Mouse (Mus musculus) kidney, postnatal 0 days (tissue): ENCODE measurements around the gene Mrpl37. TPM values are rescaled to one million over a fixed set of nuclear protein-coding genes. Genes with fewer than 3 reads are reported as not detected.
A peak's percentile ranks its signal among the peaks of the same experiment; 100 is the strongest.

ENCODE experiments used
- ATAC-seq: fragments of 200-750 bp; cut with Nextera tagmentation; replicated peaks from 2 replicates; pipeline ENCODE4 v1.8.0; 2017; ENCODE audit warnings: low read depth, moderate number of reproducible peaks, moderate TSS enrichment, moderate library complexity; ENCODE audit not compliant: low FRiP score
- DNase-seq: peaks from one replicate; pipeline ENCODE4 v3.0.0-alpha.2; 2016; ENCODE audit warnings: low spot score
- H3K27ac ChIP-seq: fragments of 300-500 bp; sonication (generic); 2 replicates; pipeline ENCODE4 v1.5.1; 2014; ENCODE audit warnings: mild to moderate bottlenecking
- H3K27me3 ChIP-seq: fragments of 300-500 bp; sonication (generic); 2 replicates; pipeline ENCODE4 v1.6.1; 2014; ENCODE audit warnings: low read length, mixed read lengths; ENCODE audit not compliant: insufficient read depth
- H3K36me3 ChIP-seq: fragments of 300-500 bp; sonication (generic); 2 replicates; pipeline ENCODE4 v1.6.1; 2014; ENCODE audit warnings: low read length, mixed read lengths; ENCODE audit not compliant: insufficient read depth
- H3K4me1 ChIP-seq: fragments of 300-500 bp; sonication (generic); replicated peaks from 2 replicates; pipeline ENCODE4 v1.6.1; 2014; ENCODE audit warnings: antibody characterized with exemption, low read length, mixed read lengths; ENCODE audit not compliant: insufficient read depth
- H3K4me2 ChIP-seq: fragments of 300-500 bp; sonication (generic); 2 replicates; pipeline ENCODE4 v1.6.1; 2014; ENCODE audit warnings: mild to moderate bottlenecking, low read length, moderate library complexity, mixed read lengths
- H3K4me3 ChIP-seq: fragments of 300-500 bp; sonication (generic); replicated peaks from 2 replicates; pipeline ENCODE4 v1.5.1; 2014; ENCODE audit warnings: low read depth, low read length
- H3K9ac ChIP-seq: fragments of 300-500 bp; sonication (generic); 2 replicates; pipeline ENCODE4 v1.6.1; 2014; ENCODE audit warnings: low read depth, low read length
- H3K9me3 ChIP-seq: fragments of 300-500 bp; sonication (generic); replicated peaks from 2 replicates; pipeline ENCODE4 v1.6.1; 2016; ENCODE audit warnings: low read length, inconsistent platforms, mixed read lengths
- CTCF ChIP-seq: IDR thresholded peaks from 2 replicates; pipeline ENCODE4 v1.5.1; 2016; ENCODE audit warnings: antibody characterized with exemption, low read depth, mild to moderate bottlenecking, moderate library complexity
- WGBS: fragments of 180-500 bp; shearing (Covaris S2); extraction: QIAGEN DNeasy Blood & Tissue Kit; methylation state at CpG from one replicate; pipeline ENCODE4 v1.1.7; 2014; 5-methylcytosine and 5-hydroxymethylcytosine counted together
- polyA plus RNA-seq: library from polyadenylated mRNA; unstranded; fragments of >200 nt; fragmentation: Nextera tagmentation; extraction: Ambion mirVana; gene quantifications from 2 replicates; pipeline ENCODE4 v1.2.1, GENCODE M21; 2015

The Mrpl37 gene
- polyA plus RNA-seq, 1 experiment from 2014 or later: 94.1 TPM

GRCm38 (mm10) chr4:107012005-107012478 is 54.6 kb downstream of the Mrpl37 start:
- Histone ChIP-seq H3K27ac (no peak overlapping the region), H3K4me1 (peaks cover 18% of the 10 kb centered on the region; the same call in 1 of the 2 replicates), H3K36me3 (0 out of 2 replicates have a peak, but pooled peaks cover 14% of the 10 kb centered on the region), H3K4me2 (no peak overlapping the region), H3K27me3 (no peaks in the 10 kb centered on the region), H3K9ac (no peak overlapping the region), H3K4me3 (no peak overlapping the region), H3K9me3 (no peaks in the 10 kb centered on the region)
- DNase-seq (peak; percentile 73), ATAC-seq (no peak)
- no peak for TF ChIP-seq CTCF
- 50% methylated on average over 13 of the region's 13 CpGs for whole genome bisulfite sequencing

GRCm38 (mm10) chr4:107011325-107012004 is 55.2 kb downstream of the Mrpl37 start:
- no peak for ATAC-seq
- Histone ChIP-seq H3K27ac (peak overlapping the region; percentile 25; the same call in 1 of the 2 replicates), H3K9ac (no peak overlapping the region), H3K4me2 (no peak overlapping the region), H3K4me1 (peaks cover 13% of the 10 kb centered on the region; the same call in 1 of the 2 replicates), H3K9me3 (no peaks in the 10 kb centered on the region), H3K4me3 (no peak overlapping the region), H3K27me3 (no peaks in the 10 kb centered on the region), H3K36me3 (0 out of 2 replicates have a peak, but pooled peaks cover 14% of the 10 kb centered on the region)
- TF ChIP-seq CTCF: no peak
- DNase-seq: no peak
- 81% methylated on average over 8 of the region's 8 CpGs for WGBS

- Histone ChIP-seq H3K36me3 (0 out of 2 replicates have a peak, but pooled peaks cover 14% of the 10 kb centered on the region), H3K9me3 (no peaks in the 10 kb centered on the region), H3K27me3 (no peaks in the 10 kb centered on the region), H3K4me3 (no peak overlapping the region), H3K27ac (no peak overlapping the region), H3K9ac (no peak overlapping the region), H3K4me2 (no peak overlapping the region), H3K4me1 (0 out of 2 replicates have a peak, but pooled peaks cover 3% of the 10 kb centered on the region)
- no peak for TF ChIP-seq CTCF
- 88% methylated on average over 7 of the region's 7 CpGs for WGBS
- DNase-seq (no peak), ATAC-seq (no peak)
These were observed 57.1 kb downstream of the Mrpl37 start for GRCm38 (mm10) chr4:107009548-107009947.

GRCm38 (mm10) chr4:107008161-107008560 is 58.5 kb downstream of the Mrpl37 start:
- no peak overlapping the region for H3K4me2 ChIP-seq
- TF ChIP-seq CTCF: no peak
- H3K27me3 ChIP-seq: no peaks in the 10 kb centered on the region
- ATAC-seq (no peak), DNase-seq (no peak)
- 79% methylated on average over 2 of the region's 2 CpGs for WGBS
- no peaks in the 10 kb centered on the region for H3K9me3 ChIP-seq
- H3K4me3 ChIP-seq: no peak overlapping the region
- H3K36me3 ChIP-seq: 0 out of 2 replicates have a peak, but pooled peaks cover 14% of the 10 kb centered on the region
- no peak overlapping the region for H3K9ac ChIP-seq
- 0 out of 2 replicates have a peak, but pooled peaks cover 3% of the 10 kb centered on the region for H3K4me1 ChIP-seq
- no peak overlapping the region for H3K27ac ChIP-seq

- Histone ChIP-seq H3K9ac (no peak overlapping the region), H3K36me3 (0 out of 2 replicates have a peak, but pooled peaks cover 14% of the 10 kb centered on the region), H3K9me3 (no peaks in the 10 kb centered on the region), H3K4me2 (no peak overlapping the region), H3K27me3 (no peaks in the 10 kb centered on the region), H3K4me1 (0 out of 2 replicates have a peak, but pooled peaks cover 3% of the 10 kb centered on the region), H3K27ac (no peak overlapping the region), H3K4me3 (no peak overlapping the region)
- no peak for TF ChIP-seq CTCF
- WGBS: 92% methylated on average over 7 of the region's 8 CpGs
- DNase-seq (no peak), ATAC-seq (no peak)
These were observed 59.3 kb downstream of the Mrpl37 start for GRCm38 (mm10) chr4:107007359-107007758.

GRCm38 (mm10) chr4:107006807-107007206 is 59.9 kb downstream of the Mrpl37 start:
- ATAC-seq: no peak
- WGBS: 88% methylated on average over 6 of the region's 6 CpGs
- TF ChIP-seq CTCF: no peak
- no peak overlapping the region for H3K9ac ChIP-seq
- no peaks in the 10 kb centered on the region for H3K9me3 ChIP-seq
- H3K4me2 ChIP-seq: no peak overlapping the region
- no peaks in the 10 kb centered on the region for H3K27me3 ChIP-seq
- DNase-seq: no peak
- 0 out of 2 replicates have a peak, but pooled peaks cover 14% of the 10 kb centered on the region for H3K36me3 ChIP-seq
- H3K4me1 ChIP-seq: peaks cover 8% of the 10 kb centered on the region; the same call in 1 of the 2 replicates
- H3K4me3 ChIP-seq: no peak overlapping the region
- H3K27ac ChIP-seq: no peak overlapping the region
